In the genomic region with DNA sequence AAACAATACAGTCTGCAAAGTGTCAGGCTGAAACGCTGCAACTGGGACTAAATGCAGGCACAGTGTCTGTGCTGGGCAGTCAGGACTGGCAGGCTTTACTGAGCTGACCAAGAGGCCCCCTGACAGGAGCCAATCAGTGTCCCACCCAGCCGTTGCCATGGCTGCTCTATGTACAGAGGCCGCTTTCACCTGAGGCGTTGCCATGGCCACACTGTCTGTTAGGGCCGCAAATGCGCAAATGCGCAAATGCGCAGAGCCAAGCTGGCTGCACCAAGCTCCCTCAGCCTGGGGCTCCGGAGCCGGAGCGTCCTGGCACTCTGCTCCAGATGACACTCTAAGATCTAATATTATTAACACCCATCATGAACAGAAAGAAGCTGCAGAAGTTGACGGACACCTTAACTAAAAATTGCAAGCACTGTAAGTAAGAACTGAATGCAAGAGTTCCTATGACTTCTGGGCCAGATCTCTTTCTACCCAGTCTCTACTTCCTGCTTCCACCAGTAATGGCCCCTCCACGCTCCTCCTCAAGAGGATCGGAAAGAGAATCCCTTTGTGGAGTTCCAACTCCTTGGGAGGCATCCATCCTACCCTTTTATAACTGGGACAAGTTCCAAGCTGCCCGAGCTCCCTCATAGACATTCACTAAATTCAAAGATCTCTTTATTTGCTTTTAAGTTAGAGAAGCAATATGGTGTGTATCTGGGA, we compare ENCODE assay signal across 8 mouse cellular contexts. TPM values are rescaled to one million over a fixed set of nuclear protein-coding genes. Genes with fewer than 3 reads are reported as not detected.
DNase-seq lines count a peak whose midpoint lies in the region; ATAC-seq and TF ChIP-seq lines count a peak whose summit lies in the region.

Efcab1 (plus strand) TSS at position 214 of the 708 bp plus-strand sequence.

- H3K4me1 ChIP-seq in heart, embryonic 13.5 days = peaks cover 8% of the 10 kb centered on the region; the same call in 1 of the 2 replicates
- H3K4me1 ChIP-seq in cortical plate, adult 2 months (ENCODE audit: control insufficient read depth, insufficient read depth, low read length) = no peaks in the 10 kb centered on the region
- H3K4me1 ChIP-seq in hindbrain, embryonic 12.5 days = peaks cover 9% of the 10 kb centered on the region
- peaks cover 11% of the 10 kb centered on the region for H3K4me1 ChIP-seq in neural tube, embryonic 13.5 days (replicated peaks)

- peak within 1 kb of the TSS; percentile 66 for H3K4me2 ChIP-seq in heart, embryonic 13.5 days
- peak within 1 kb of the TSS; percentile 47 for H3K4me2 ChIP-seq in hindbrain, embryonic 12.5 days (replicated peaks)
- H3K4me2 ChIP-seq in neural tube, embryonic 13.5 days = peak within 1 kb of the TSS; percentile 45

- peak; percentile 55; the same call in 1 of the 2 replicates for TF ChIP-seq POLR2A in cortical plate, adult 2 months (IDR thresholded peaks at IDR 0.05; ENCODE audit: extremely low read depth, insufficient read depth, low read length)

- no peaks in the 10 kb centered on the region for H3K36me3 ChIP-seq in heart, embryonic 13.5 days
- H3K36me3 ChIP-seq in hindbrain, embryonic 12.5 days = no peaks in the 10 kb centered on the region
- no peaks in the 10 kb centered on the region for H3K36me3 ChIP-seq in neural tube, embryonic 13.5 days

- 15% methylated on average over 15 of the region's 15 CpGs for WGBS in heart, embryonic 13.5 days
- WGBS in hindbrain, embryonic 12.5 days = 12% methylated on average over 15 of the region's 15 CpGs
- 12% methylated on average over 15 of the region's 15 CpGs for WGBS in neural tube, embryonic 13.5 days

- ATAC-seq in heart, embryonic 13.5 days (ENCODE audit: extremely low read depth, insufficient number of reproducible peaks, low FRiP score, low TSS enrichment) = peak; percentile 19; the same call in 1 of the 2 replicates
- ATAC-seq in hindbrain, embryonic 12.5 days (ENCODE audit: low FRiP score) = peak; percentile 100
- peak; percentile 100 for ATAC-seq in neural tube, embryonic 13.5 days (ENCODE audit: low read depth)

- no peak for DNase-seq in heart, postnatal 36 days
- peak; percentile 63 for DNase-seq in left cerebral cortex, postnatal 4 days
- no peak for DNase-seq in gastrocnemius, adult 8-10 months (ENCODE audit: low spot score in 2 of 2)
- no peak for DNase-seq in kidney, adult 11 months

- intact Hi-C loops in heart, postnatal 36 days (cut with DNase I) = no loop called here
- intact Hi-C loops in left cerebral cortex, postnatal 4 days (cut with DNase I) = no loop called here

- H3K9ac ChIP-seq in heart, embryonic 13.5 days = peak within 1 kb of the TSS; percentile 37; the same call in 1 of the 2 replicates
- H3K9ac ChIP-seq in hindbrain, embryonic 12.5 days = no peak within 1 kb of the TSS
- H3K9ac ChIP-seq in neural tube, embryonic 13.5 days = peak within 1 kb of the TSS; percentile 19; the same call in 1 of the 2 replicates

- H3K27ac ChIP-seq in heart, embryonic 13.5 days (replicated peaks) = no peak within 1 kb of the TSS
- no peak within 1 kb of the TSS for H3K27ac ChIP-seq in cortical plate, adult 2 months (ENCODE audit: insufficient read depth, low read length)
- peak within 1 kb of the TSS; percentile 30; the same call in 1 of the 2 replicates for H3K27ac ChIP-seq in hindbrain, embryonic 12.5 days
- 0 out of 2 replicates have a peak within 1 kb of the TSS, but pooled peaks have one; percentile 42 for H3K27ac ChIP-seq in neural tube, embryonic 13.5 days (replicated peaks)

- H3K27me3 ChIP-seq in heart, embryonic 13.5 days (replicated peaks) = peaks cover 4% of the 10 kb centered on the region; the same call in 1 of the 2 replicates
- H3K27me3 ChIP-seq in hindbrain, embryonic 12.5 days = no peaks in the 10 kb centered on the region
- no peaks in the 10 kb centered on the region for H3K27me3 ChIP-seq in neural tube, embryonic 13.5 days

- no peaks in the 10 kb centered on the region for H3K9me3 ChIP-seq in heart, embryonic 13.5 days
- no peaks in the 10 kb centered on the region for H3K9me3 ChIP-seq in hindbrain, embryonic 12.5 days (replicated peaks)
- no peaks in the 10 kb centered on the region for H3K9me3 ChIP-seq in neural tube, embryonic 13.5 days

- no peak for TF ChIP-seq CTCF in cortical plate, adult 2 months (IDR thresholded peaks at IDR 0.05; ENCODE audit: extremely low read depth, insufficient read depth, low read length)

- H3K4me3 ChIP-seq in heart, embryonic 13.5 days = peak within 1 kb of the TSS; percentile 40
- H3K4me3 ChIP-seq in cortical plate, adult 2 months (ENCODE audit: insufficient read depth, low read length) = peak within 1 kb of the TSS; percentile 34
- H3K4me3 ChIP-seq in hindbrain, embryonic 12.5 days = peak within 1 kb of the TSS; percentile 30
- peak within 1 kb of the TSS; percentile 29 for H3K4me3 ChIP-seq in neural tube, embryonic 13.5 days

RNA-seq across cellular contexts. Expression of gene Efcab1, which starts in this region (rescaled TPM):
- 2.2 and 2.6 TPM in 2 replicates for polyA plus RNA-seq in heart, embryonic 13.5 days (2015; fragmentation: Nextera tagmentation; extraction: Ambion mirVana)
- not detected for total RNA-seq in heart, postnatal 36 days (2021)
- 3.9 and 4.4 TPM in 2 replicates for polyA plus RNA-seq in cortical plate, adult 2 months (2012; rRNA removed)
- 16.5 and 17.6 TPM in 2 replicates for polyA plus RNA-seq in hindbrain, embryonic 12.5 days (2016; fragmentation: Nextera tagmentation; extraction: Ambion mirVana)
- total RNA-seq in left cerebral cortex, postnatal 4 days (2021) = 1 to 10 TPM; 5.0 to 5.8 TPM
- 8.0 and 9.9 TPM in 2 replicates for polyA plus RNA-seq in neural tube, embryonic 13.5 days (2015; fragmentation: Nextera tagmentation; extraction: Ambion mirVana)
- total RNA-seq in gastrocnemius, adult 8-10 months (2022) = not detected

Comparison
In these comparisons a context has a peak if more than half of its experiments do, and no peak if none do; other contexts are left out.
1. RNA of gene Efcab1 (total RNA-seq): 5.0 to 5.8 TPM in left cerebral cortex, postnatal 4 days; not detected in heart, postnatal 36 days and not detected in gastrocnemius, adult 8-10 months; every median in the first group is over 4 times any median in the second.
2. ATAC-seq: peak in every context shown above with its lines; median percentile 100 in hindbrain, embryonic 12.5 days; 100 in neural tube, embryonic 13.5 days; 19 in heart, embryonic 13.5 days.
3. H3K27ac ChIP-seq: peak in hindbrain, embryonic 12.5 days (single experiment) and neural tube, embryonic 13.5 days (single experiment); none in heart, embryonic 13.5 days (single experiment) and cortical plate, adult 2 months (single experiment).
4. Peak in every context shown above with its lines, with median percentiles within 50 percentile points of each other: H3K4me2 ChIP-seq and H3K4me3 ChIP-seq.